Mouse (Mus musculus) kidney, adult 2 months (tissue): ENCODE measurements at regions not wholly inside any gene's neighbourhood (a gene's known extent, or its start where the extent isn't known, plus 50 kb on each side); places are given as distances from the start of the nearest gene placed in this dataset.

Experiments used
- CTCF ChIP-seq: fragments of 200-500 bp; conservative IDR thresholded peaks from 2 replicates; pipeline ENCODE4 v1.5.1; 2011; ENCODE audit warnings: low read depth, mild to moderate bottlenecking, control low read depth, low read length, moderate library complexity, mixed read lengths; ENCODE audit not compliant: insufficient read depth, insufficient read length
- POLR2A ChIP-seq: fragments of 200-500 bp; IDR thresholded peaks from one replicate; pipeline ENCODE4 v1.6.1; 2011; ENCODE audit warnings: low read depth, low read length, control low read depth

- TF ChIP-seq POLR2A (no peak), CTCF (no peak)
Measured at GRCm38 (mm10) chr1:119163114-119163740, 109.8 kb upstream of the Gli2 start.
